Mouse (Mus musculus): ENCODE results near the gene Ccl11. TPM values are rescaled to one million over a fixed set of nuclear protein-coding genes. Genes with fewer than 3 reads are reported as not detected.

The Ccl11 gene
- 3.3 and 5.0 TPM in 2 replicates for polyA plus RNA-seq (2015; fragmentation: Nextera tagmentation; extraction: Ambion mirVana)

DNA sequence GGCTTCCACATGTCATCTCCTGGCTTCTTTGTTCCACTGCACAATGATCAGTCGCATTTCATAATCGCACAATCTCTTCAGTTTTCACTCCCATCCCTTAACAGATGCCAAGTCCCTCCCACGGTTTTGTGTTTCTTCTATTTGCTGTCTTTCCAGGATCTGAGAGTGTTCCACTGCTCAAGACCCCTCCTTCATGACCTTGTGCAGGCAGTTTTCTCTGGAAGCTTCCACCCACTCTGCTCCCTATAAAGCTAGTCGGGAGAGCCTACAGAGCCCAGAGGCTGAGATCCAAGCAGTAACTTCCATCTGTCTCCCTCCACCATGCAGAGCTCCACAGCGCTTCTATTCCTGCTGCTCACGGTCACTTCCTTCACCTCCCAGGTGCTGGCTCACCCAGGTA is at the start of gene Ccl11:
TSS of gene Ccl11 (plus strand) at position 178 of the 400 bp plus-strand sequence.
- no peak within 1 kb of the TSS for H3K27ac ChIP-seq (ENCODE audit: low read length)
- 73% methylated on average over 6 of the region's 6 CpGs for WGBS
- no peak within 1 kb of the TSS for H3K4me2 ChIP-seq (ENCODE audit: low read depth, low read length)
- H3K9me3 ChIP-seq (replicated peaks; ENCODE audit: control insufficient read depth, low read length) = no peaks in the 10 kb centered on the region
- H3K36me3 ChIP-seq (ENCODE audit: control insufficient read depth, insufficient read depth) = no peaks in the 10 kb centered on the region
- no peaks in the 10 kb centered on the region for H3K27me3 ChIP-seq (ENCODE audit: control insufficient read depth, insufficient read depth, low read length)
- no peak within 1 kb of the TSS for H3K9ac ChIP-seq (ENCODE audit: low read length)
- ATAC-seq (replicated peaks; ENCODE audit: extremely low read depth, insufficient read depth, low FRiP score) = no peak
- H3K4me1 ChIP-seq (ENCODE audit: control insufficient read depth, insufficient read depth, low read length) = no peaks in the 10 kb centered on the region
- no peak within 1 kb of the TSS for H3K4me3 ChIP-seq (ENCODE audit: low read length)

DNA sequence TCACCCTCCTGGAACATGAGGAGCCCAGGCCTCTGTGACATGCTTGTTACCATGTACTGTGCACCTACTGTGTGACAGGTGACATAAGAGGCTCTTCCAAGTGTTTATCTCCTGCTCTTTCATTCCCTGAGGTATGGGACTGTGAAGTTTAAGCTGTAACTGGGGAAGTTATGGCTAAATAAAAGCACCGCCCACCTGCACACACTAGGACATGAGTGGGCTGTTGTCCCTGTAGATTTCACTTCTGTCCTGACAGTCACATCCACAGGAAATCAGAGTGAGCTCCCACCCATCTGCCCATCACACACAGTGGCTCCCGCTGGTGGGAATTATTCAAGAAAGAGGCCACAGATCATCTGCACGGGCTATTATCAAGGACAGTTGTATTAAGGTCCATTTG is 47.5 kb upstream of the Ccl11 start:
- Histone ChIP-seq H3K4me2 (ENCODE audit: low read depth, low read length) (no peak overlapping the region), H3K27me3 (ENCODE audit: control insufficient read depth, insufficient read depth, low read length) (no peaks in the 10 kb centered on the region), H3K9me3 (replicated peaks; ENCODE audit: control insufficient read depth, low read length) (no peaks in the 10 kb centered on the region), H3K4me3 (ENCODE audit: low read length) (no peak overlapping the region), H3K27ac (ENCODE audit: low read length) (no peak overlapping the region), H3K9ac (ENCODE audit: low read length) (no peak overlapping the region), H3K4me1 (ENCODE audit: control insufficient read depth, insufficient read depth, low read length) (peaks cover 5% of the 10 kb centered on the region; the same call in 1 of the 2 replicates), H3K36me3 (ENCODE audit: control insufficient read depth, insufficient read depth) (no peaks in the 10 kb centered on the region)
- no peak for ATAC-seq (replicated peaks; ENCODE audit: extremely low read depth, insufficient read depth, low FRiP score)
- 83% methylated on average over 3 of the region's 3 CpGs for WGBS

- Histone ChIP-seq H3K4me1 (ENCODE audit: control insufficient read depth, insufficient read depth, low read length) (peaks cover 5% of the 10 kb centered on the region; the same call in 1 of the 2 replicates), H3K36me3 (ENCODE audit: control insufficient read depth, insufficient read depth) (no peaks in the 10 kb centered on the region), H3K27me3 (ENCODE audit: control insufficient read depth, insufficient read depth, low read length) (no peaks in the 10 kb centered on the region), H3K4me3 (ENCODE audit: low read length) (no peak overlapping the region), H3K27ac (ENCODE audit: low read length) (no peak overlapping the region), H3K9me3 (replicated peaks; ENCODE audit: control insufficient read depth, low read length) (no peaks in the 10 kb centered on the region), H3K4me2 (ENCODE audit: low read depth, low read length) (no peak overlapping the region), H3K9ac (ENCODE audit: low read length) (no peak overlapping the region)
- WGBS = 42% methylated on average over 8 of the region's 8 CpGs
- ATAC-seq (replicated peaks; ENCODE audit: extremely low read depth, insufficient read depth, low FRiP score) = 0 out of 2 replicates have a peak, but pooled peaks have one; percentile 47
Measured at GRCm38 (mm10) chr11:82011411-82012193, 46.0 kb upstream of the Ccl11 start.

DNA sequence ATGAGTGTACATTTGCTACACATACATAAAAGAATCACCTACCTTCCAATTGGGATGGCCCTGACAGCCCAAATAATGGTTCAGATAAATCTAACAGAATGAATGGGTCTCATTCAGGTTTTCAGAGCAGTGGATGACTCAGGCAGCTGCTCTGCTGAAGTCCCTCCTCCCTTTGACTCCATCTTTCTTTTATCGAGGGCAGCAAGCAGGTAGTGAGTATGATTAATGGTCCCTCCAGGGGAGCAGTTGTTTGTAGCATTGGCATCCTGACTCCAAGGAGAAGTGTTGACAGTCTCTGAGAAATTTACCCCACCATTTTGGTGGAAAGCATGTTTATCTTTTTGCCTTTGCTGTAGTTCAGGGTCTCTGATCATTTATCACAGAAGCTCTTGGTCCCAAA is 43.9 kb upstream of the Ccl11 start:
- Histone ChIP-seq H3K4me2 (ENCODE audit: low read depth, low read length) (no peak overlapping the region), H3K36me3 (ENCODE audit: control insufficient read depth, insufficient read depth) (no peaks in the 10 kb centered on the region), H3K9me3 (replicated peaks; ENCODE audit: control insufficient read depth, low read length) (no peaks in the 10 kb centered on the region), H3K9ac (ENCODE audit: low read length) (no peak overlapping the region), H3K4me3 (ENCODE audit: low read length) (no peak overlapping the region), H3K27ac (ENCODE audit: low read length) (no peak overlapping the region), H3K4me1 (ENCODE audit: control insufficient read depth, insufficient read depth, low read length) (peaks cover 3% of the 10 kb centered on the region; the same call in 1 of the 2 replicates), H3K27me3 (ENCODE audit: control insufficient read depth, insufficient read depth, low read length) (no peaks in the 10 kb centered on the region)
- ATAC-seq (replicated peaks; ENCODE audit: extremely low read depth, insufficient read depth, low FRiP score) = no peak
- WGBS = 47% methylated on average over 1 of the region's 1 CpGs

GRCm38 (mm10) chr11:82015066-82015465 is 42.6 kb upstream of the Ccl11 start:
- no peak for ATAC-seq (replicated peaks; ENCODE audit: extremely low read depth, insufficient read depth, low FRiP score)
- H3K4me1 ChIP-seq (ENCODE audit: control insufficient read depth, insufficient read depth, low read length) = peaks cover 3% of the 10 kb centered on the region; the same call in 1 of the 2 replicates
- H3K4me3 ChIP-seq (ENCODE audit: low read length) = no peak overlapping the region
- H3K36me3 ChIP-seq (ENCODE audit: control insufficient read depth, insufficient read depth) = no peaks in the 10 kb centered on the region
- no peak overlapping the region for H3K9ac ChIP-seq (ENCODE audit: low read length)
- H3K4me2 ChIP-seq (ENCODE audit: low read depth, low read length) = no peak overlapping the region
- H3K27ac ChIP-seq (ENCODE audit: low read length) = no peak overlapping the region
- H3K27me3 ChIP-seq (ENCODE audit: control insufficient read depth, insufficient read depth, low read length) = no peaks in the 10 kb centered on the region
- no peaks in the 10 kb centered on the region for H3K9me3 ChIP-seq (replicated peaks; ENCODE audit: control insufficient read depth, low read length)
- WGBS = 57% methylated on average over 2 of the region's 2 CpGs

GRCm38 (mm10) chr11:82016181-82016780 is 41.3 kb upstream of the Ccl11 start:
- H3K4me1 ChIP-seq (ENCODE audit: control insufficient read depth, insufficient read depth, low read length) = peaks cover 7% of the 10 kb centered on the region
- 70% methylated on average over 3 of the region's 3 CpGs for WGBS
- no peak overlapping the region for H3K9ac ChIP-seq (ENCODE audit: low read length)
- H3K27me3 ChIP-seq (ENCODE audit: control insufficient read depth, insufficient read depth, low read length) = no peaks in the 10 kb centered on the region
- no peak overlapping the region for H3K4me2 ChIP-seq (ENCODE audit: low read depth, low read length)
- ATAC-seq (replicated peaks; ENCODE audit: extremely low read depth, insufficient read depth, low FRiP score) = no peak
- H3K36me3 ChIP-seq (ENCODE audit: control insufficient read depth, insufficient read depth) = no peaks in the 10 kb centered on the region
- no peaks in the 10 kb centered on the region for H3K9me3 ChIP-seq (replicated peaks; ENCODE audit: control insufficient read depth, low read length)
- H3K4me3 ChIP-seq (ENCODE audit: low read length) = no peak overlapping the region
- H3K27ac ChIP-seq (ENCODE audit: low read length) = no peak overlapping the region

DNA sequence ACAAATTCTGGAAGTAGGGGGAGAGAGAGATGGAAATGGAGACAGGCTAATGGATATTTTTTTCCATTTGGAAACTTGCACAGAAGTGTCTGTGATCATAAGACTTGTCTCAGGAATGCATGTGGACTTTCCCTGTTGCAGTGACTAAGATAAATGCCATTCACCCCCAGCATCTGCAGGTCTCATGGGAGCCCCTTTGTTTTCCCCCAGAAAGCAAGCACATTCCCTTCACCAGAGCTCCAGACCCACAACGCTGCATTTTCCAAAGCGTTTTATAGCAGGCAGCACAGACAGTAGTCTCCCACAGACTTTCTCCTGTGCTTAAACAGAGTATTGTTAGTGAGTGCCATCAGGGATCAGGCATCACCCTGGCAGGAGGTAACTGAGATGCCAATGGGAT is 38.2 kb upstream of the Ccl11 start:
- Histone ChIP-seq H3K9me3 (replicated peaks; ENCODE audit: control insufficient read depth, low read length) (no peaks in the 10 kb centered on the region), H3K4me1 (ENCODE audit: control insufficient read depth, insufficient read depth, low read length) (peaks cover 5% of the 10 kb centered on the region; the same call in 1 of the 2 replicates), H3K36me3 (ENCODE audit: control insufficient read depth, insufficient read depth) (no peaks in the 10 kb centered on the region), H3K27me3 (ENCODE audit: control insufficient read depth, insufficient read depth, low read length) (no peaks in the 10 kb centered on the region), H3K4me2 (ENCODE audit: low read depth, low read length) (no peak overlapping the region), H3K4me3 (ENCODE audit: low read length) (no peak overlapping the region), H3K27ac (ENCODE audit: low read length) (no peak overlapping the region), H3K9ac (ENCODE audit: low read length) (no peak overlapping the region)
- no peak for ATAC-seq (replicated peaks; ENCODE audit: extremely low read depth, insufficient read depth, low FRiP score)
- WGBS = 26% methylated on average over 2 of the region's 2 CpGs

DNA sequence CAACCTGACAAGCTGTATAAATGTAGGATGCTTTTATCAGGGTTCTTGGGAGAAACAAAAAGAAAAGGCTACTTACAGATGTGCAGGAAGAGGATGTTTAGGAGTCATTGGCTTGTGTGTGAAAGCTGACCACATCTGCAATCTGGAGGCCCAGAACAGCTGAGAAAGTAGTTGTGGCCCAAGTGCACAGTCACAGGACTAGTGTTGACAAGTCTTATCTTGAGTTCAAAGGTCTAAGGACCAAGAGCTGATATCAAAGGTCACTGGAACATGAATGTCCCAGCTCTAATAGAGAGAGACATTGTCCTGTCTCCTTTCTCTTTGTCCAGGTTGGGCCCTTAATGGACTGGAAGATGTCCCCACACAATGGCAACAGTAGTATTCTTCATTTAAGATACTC is 37.8 kb upstream of the Ccl11 start:
- no peak for ATAC-seq (replicated peaks; ENCODE audit: extremely low read depth, insufficient read depth, low FRiP score)
- Histone ChIP-seq H3K27ac (ENCODE audit: low read length) (no peak overlapping the region), H3K9me3 (replicated peaks; ENCODE audit: control insufficient read depth, low read length) (no peaks in the 10 kb centered on the region), H3K4me2 (ENCODE audit: low read depth, low read length) (no peak overlapping the region), H3K27me3 (ENCODE audit: control insufficient read depth, insufficient read depth, low read length) (no peaks in the 10 kb centered on the region), H3K36me3 (ENCODE audit: control insufficient read depth, insufficient read depth) (no peaks in the 10 kb centered on the region), H3K4me3 (ENCODE audit: low read length) (no peak overlapping the region), H3K9ac (ENCODE audit: low read length) (no peak overlapping the region), H3K4me1 (ENCODE audit: control insufficient read depth, insufficient read depth, low read length) (peaks cover 5% of the 10 kb centered on the region; the same call in 1 of the 2 replicates)

GRCm38 (mm10) chr11:82021406-82021805 is 36.2 kb upstream of the Ccl11 start:
- Histone ChIP-seq H3K36me3 (ENCODE audit: control insufficient read depth, insufficient read depth) (no peaks in the 10 kb centered on the region), H3K9ac (ENCODE audit: low read length) (no peak overlapping the region), H3K27me3 (ENCODE audit: control insufficient read depth, insufficient read depth, low read length) (no peaks in the 10 kb centered on the region), H3K9me3 (replicated peaks; ENCODE audit: control insufficient read depth, low read length) (no peaks in the 10 kb centered on the region), H3K27ac (ENCODE audit: low read length) (no peak overlapping the region), H3K4me3 (ENCODE audit: low read length) (no peak overlapping the region), H3K4me2 (ENCODE audit: low read depth, low read length) (no peak overlapping the region), H3K4me1 (ENCODE audit: control insufficient read depth, insufficient read depth, low read length) (peaks cover 5% of the 10 kb centered on the region; the same call in 1 of the 2 replicates)
- ATAC-seq (replicated peaks; ENCODE audit: extremely low read depth, insufficient read depth, low FRiP score) = no peak
- 42% methylated on average over 3 of the region's 3 CpGs for WGBS

Data from heart, embryonic 16.5 days (tissue).